ENCODE assay signal across 25 mouse cellular contexts in genomic region chr2:79134281-79134680, GRCm38 (mm10).
DNase-seq lines count a peak whose midpoint lies in the region; ATAC-seq and TF ChIP-seq lines count a peak whose summit lies in the region.
"Had no signal": no experiment of that assay in that cellular context is flagged by ENCODE, and none has a peak within 500 bp of the region (broad histone marks: within the 10 kb centered on the region; RNA-seq: fewer than 3 reads in every experiment).

No protein-coding gene starts in this region.

- DNase-seq in liver, result peak; percentile 45
- DNase-seq in adrenal gland, adult 18-20 months (ENCODE audit: low spot score in 2 of 2), result no peak
- DNase-seq in lung, postnatal 4 days, result no peak
- DNase-seq in thymus, adult 2 months, result no peak
- DNase-seq in kidney, adult 11 months, result no peak
- DNase-seq: adrenal gland, postnatal 14 days; cerebellum, adult 11-12 months; cerebellum, adult 9-11 months; embryo, embryonic 11 days; gastrocnemius, postnatal 14 days; heart, postnatal 14 days; kidney, adult 18-20 months; kidney, postnatal 36 days; lung, postnatal 36 days; midbrain, embryonic 14.5 days; thymus, postnatal 14 days had no signal

- H3K27me3 ChIP-seq in intestine, embryonic 15.5 days (replicated peaks), result no peaks in the 10 kb centered on the region
- no peaks in the 10 kb centered on the region for H3K27me3 ChIP-seq in intestine, postnatal 0 days (replicated peaks; ENCODE audit: control insufficient read depth, insufficient read depth, low read length)
- H3K27me3 ChIP-seq in liver, embryonic 15.5 days, result no peaks in the 10 kb centered on the region
- no peaks in the 10 kb centered on the region for H3K27me3 ChIP-seq in thymus, adult 2 months (ENCODE audit: control insufficient read depth, insufficient read depth, low read length)
- H3K27me3 ChIP-seq: embryonic facial prominence, embryonic 12.5 days; forebrain, embryonic 13.5 days; kidney, embryonic 15.5 days; Patski had no signal

- no peaks in the 10 kb centered on the region for H3K9me3 ChIP-seq in intestine, embryonic 15.5 days
- H3K9me3 ChIP-seq in intestine, postnatal 0 days (ENCODE audit: control insufficient read depth), result no peaks in the 10 kb centered on the region
- no peaks in the 10 kb centered on the region for H3K9me3 ChIP-seq in liver, embryonic 15.5 days (replicated peaks)
- H3K9me3 ChIP-seq: embryonic facial prominence, embryonic 12.5 days; forebrain, embryonic 13.5 days; G1E; kidney, embryonic 15.5 days had no signal

- no peak overlapping the region for H3K4me2 ChIP-seq in intestine, embryonic 15.5 days (replicated peaks)
- H3K4me2 ChIP-seq in intestine, postnatal 0 days (replicated peaks; ENCODE audit: low read depth), result no peak overlapping the region
- peak overlapping the region; percentile 18 for H3K4me2 ChIP-seq in liver, embryonic 15.5 days
- H3K4me2 ChIP-seq: embryonic facial prominence, embryonic 12.5 days; forebrain, embryonic 13.5 days; kidney, embryonic 15.5 days had no signal

- H3K36me3 ChIP-seq in intestine, embryonic 15.5 days, result no peaks in the 10 kb centered on the region
- H3K36me3 ChIP-seq in intestine, postnatal 0 days (ENCODE audit: control insufficient read depth, insufficient read depth), result no peaks in the 10 kb centered on the region
- H3K36me3 ChIP-seq in liver, embryonic 15.5 days (replicated peaks), result no peaks in the 10 kb centered on the region
- H3K36me3 ChIP-seq in thymus, adult 2 months (ENCODE audit: control insufficient read depth, insufficient read depth, low read length), result no peaks in the 10 kb centered on the region
- H3K36me3 ChIP-seq: embryonic facial prominence, embryonic 12.5 days; G1E; kidney, embryonic 15.5 days had no signal

- 55% methylated on average over 5 of the region's 5 CpGs for WGBS in intestine, embryonic 15.5 days
- 44% methylated on average over 5 of the region's 5 CpGs for WGBS in intestine, postnatal 0 days
- 24% methylated on average over 5 of the region's 5 CpGs for WGBS in liver, embryonic 15.5 days (ENCODE audit: insufficient replicate concordance)
- WGBS in thymus, adult 2 months, result 97% methylated on average over 5 of the region's 5 CpGs

- H3K4me3 ChIP-seq in intestine, embryonic 15.5 days (replicated peaks), result no peak overlapping the region
- H3K4me3 ChIP-seq in intestine, postnatal 0 days (ENCODE audit: low read depth, low read length), result no peak overlapping the region
- H3K4me3 ChIP-seq in liver, embryonic 15.5 days (replicated peaks), result no peak overlapping the region
- H3K4me3 ChIP-seq in thymus, adult 2 months (ENCODE audit: control insufficient read depth, insufficient read depth, low read length), result no peak overlapping the region
- H3K4me3 ChIP-seq: embryonic facial prominence, embryonic 12.5 days; forebrain, embryonic 13.5 days; kidney, embryonic 15.5 days had no signal

- H3K9ac ChIP-seq in intestine, embryonic 15.5 days, result no peak overlapping the region
- H3K9ac ChIP-seq in intestine, postnatal 0 days (ENCODE audit: low read depth, low read length), result no peak overlapping the region
- H3K9ac ChIP-seq in liver, embryonic 15.5 days, result no peak overlapping the region
- H3K9ac ChIP-seq: embryonic facial prominence, embryonic 12.5 days; forebrain, embryonic 13.5 days; kidney, embryonic 15.5 days had no signal

- H3K27ac ChIP-seq in intestine, embryonic 15.5 days, result no peak overlapping the region
- H3K27ac ChIP-seq in intestine, postnatal 0 days (ENCODE audit: low read depth, low read length), result no peak overlapping the region
- H3K27ac ChIP-seq in liver, embryonic 15.5 days (replicated peaks), result peak overlapping the region; percentile 15; the same call in 1 of the 2 replicates
- H3K27ac ChIP-seq in thymus, adult 2 months (ENCODE audit: control insufficient read depth, insufficient read depth, low read length), result no peak overlapping the region
- H3K27ac ChIP-seq: embryonic facial prominence, embryonic 12.5 days; forebrain, embryonic 13.5 days; kidney, embryonic 15.5 days had no signal

- TF ChIP-seq POLR2A in thymus, adult 2 months (IDR thresholded peaks at IDR 0.05; ENCODE audit: control insufficient read depth, extremely low read depth, insufficient read depth, low read length, poor library complexity), result no peak

- no peaks in the 10 kb centered on the region for H3K4me1 ChIP-seq in intestine, embryonic 15.5 days (replicated peaks)
- H3K4me1 ChIP-seq in intestine, postnatal 0 days (replicated peaks; ENCODE audit: control insufficient read depth, insufficient read depth, low read length), result no peaks in the 10 kb centered on the region
- peaks cover 51% of the 10 kb centered on the region for H3K4me1 ChIP-seq in liver, embryonic 15.5 days (replicated peaks)
- H3K4me1 ChIP-seq in thymus, adult 2 months (replicated peaks; ENCODE audit: control insufficient read depth, insufficient read depth, low read length), result peaks cover 9% of the 10 kb centered on the region
- H3K4me1 ChIP-seq: embryonic facial prominence, embryonic 12.5 days; forebrain, embryonic 13.5 days had no signal

- ATAC-seq in intestine, embryonic 15.5 days, result peak; percentile 53; the same call in 1 of the 2 replicates
- ATAC-seq in intestine, postnatal 0 days, result no peak
- ATAC-seq in liver, embryonic 15.5 days (ENCODE audit: insufficient read depth), result peak; percentile 71
- ATAC-seq: forebrain, embryonic 13.5 days; hindbrain, embryonic 16.5 days; Patski had no signal

- TF ChIP-seq CTCF in intestine, postnatal 0 days (IDR thresholded peaks at IDR 0.05; ENCODE audit: low read depth), result no peak
- TF ChIP-seq CTCF in thymus, adult 2 months (IDR thresholded peaks at IDR 0.05; ENCODE audit: borderline replicate concordance, control insufficient read depth, extremely low read depth, insufficient read depth, low read length, poor library complexity), result no peak
